Mouse (Mus musculus): ENCODE results near the gene Taar1. TPM values are rescaled to one million over a fixed set of nuclear protein-coding genes. Genes with fewer than 3 reads are reported as not detected.

The Taar1 gene
- polyA plus RNA-seq (2012; rRNA removed): not detected in 2 replicates

GRCm38 (mm10) chr10:23920056-23920455, at the start of gene Taar1:
Gene Taar1, plus strand, starts transcription at chr10:23920356.

GRCm38 (mm10) chr10:23894601-23895349, 25.4 kb upstream of the Taar1 start, which contains the start of gene Vnn1:
Gene Vnn1, plus strand, starts transcription at chr10:23894688.

GRCm38 (mm10) chr10:23938312-23938711, 18.2 kb downstream of the Taar1 start, which contains the start of gene Taar2:
Gene Taar2, plus strand, starts transcription at chr10:23938572.

GRCm38 (mm10) chr10:23949508-23950005, 29.4 kb downstream of the Taar1 start, which contains the start of gene Taar3:
Gene Taar3, plus strand, starts transcription at chr10:23949558.

GRCm38 (mm10) chr10:23960444-23960915, 40.3 kb downstream of the Taar1 start, which contains the start of gene Taar4:
Gene Taar4, plus strand, starts transcription at chr10:23960494.

GRCm38 (mm10) chr10:23970656-23971165, 50.6 kb downstream of the Taar1 start, which contains the start of gene Taar5:
Gene Taar5, plus strand, starts transcription at chr10:23970706.

Other genes starting within 250 kb of the Taar1 start
- gene Rps12, start 133.1 kb upstream of the Taar1 start, polyA plus RNA-seq (2012; rRNA removed): 1,509 and 2,105 TPM in 2 replicates
- gene Slc18b1, start 123.4 kb upstream of the Taar1 start, polyA plus RNA-seq (2012; rRNA removed): 13.1 and 14.1 TPM in 2 replicates
- 0.21 and 0.24 TPM in 2 replicates for gene Vnn3, start 68.9 kb upstream of the Taar1 start, polyA plus RNA-seq (2012; rRNA removed)
- 0.87 and 2.2 TPM in 2 replicates for gene Vnn1, start 25.7 kb upstream of the Taar1 start, polyA plus RNA-seq (2012; rRNA removed)
- not detected in 2 replicates for gene Taar2, start 18.2 kb downstream of the Taar1 start, polyA plus RNA-seq (2012; rRNA removed)
- gene Taar3, start 29.2 kb downstream of the Taar1 start, polyA plus RNA-seq (2012; rRNA removed): not detected in 2 replicates
- gene Taar4, start 40.1 kb downstream of the Taar1 start, polyA plus RNA-seq (2012; rRNA removed): not detected in 2 replicates
- gene Taar5, start 50.4 kb downstream of the Taar1 start, polyA plus RNA-seq (2012; rRNA removed): not detected in 2 replicates
- not detected in 2 replicates for gene Taar6, start 65.3 kb downstream of the Taar1 start, polyA plus RNA-seq (2012; rRNA removed)
- gene Taar7a, start 73.1 kb downstream of the Taar1 start, polyA plus RNA-seq (2012; rRNA removed): not detected in 2 replicates
- not detected in 2 replicates for gene Taar7b, start 79.6 kb downstream of the Taar1 start, polyA plus RNA-seq (2012; rRNA removed)
- not detected in 2 replicates for gene Taar7d, start 106.9 kb downstream of the Taar1 start, polyA plus RNA-seq (2012; rRNA removed)
- not detected in 2 replicates for gene Taar7e, start 117.3 kb downstream of the Taar1 start, polyA plus RNA-seq (2012; rRNA removed)
- gene Taar7f, start 129.2 kb downstream of the Taar1 start, polyA plus RNA-seq (2012; rRNA removed): not detected in 2 replicates
- not detected in 2 replicates for gene Taar8a, start 156.1 kb downstream of the Taar1 start, polyA plus RNA-seq (2012; rRNA removed)
- not detected in 2 replicates for gene Taar8b, start 171.9 kb downstream of the Taar1 start, polyA plus RNA-seq (2012; rRNA removed)
- gene Taar8c, start 181.6 kb downstream of the Taar1 start, polyA plus RNA-seq (2012; rRNA removed): not detected in 2 replicates
- gene Taar9, start 189.2 kb downstream of the Taar1 start, polyA plus RNA-seq (2012; rRNA removed): not detected in 2 replicates
- gene Stx7, start 228.9 kb downstream of the Taar1 start, polyA plus RNA-seq (2012; rRNA removed): 67.1 and 88.1 TPM in 2 replicates